Mouse (Mus musculus) spleen, adult 10 weeks (tissue): ENCODE results near the gene Gm4214. TPM values are rescaled to one million over a fixed set of nuclear protein-coding genes. Genes with fewer than 3 reads are reported as not detected.

Source experiments
- polyA plus RNA-seq: library from polyadenylated mRNA; stranded (reverse); fragments of 350-450 nt; fragmentation: Illumina TruSeq; extraction: RNeasy Lipid Tissue Mini Kit (QIAGEN cat#74804); gene quantifications from one replicate; pipeline ENCODE4 v1.2.3, GENCODE M21; 2015; ENCODE audit warnings: low replicate concordance; ENCODE audit not compliant: insufficient read depth

The Gm4214 gene
- not detected for polyA plus RNA-seq

GRCm38 (mm10) chr7:22984573-22984972 lies at the start of gene Gm4214:
TSS of gene Gm4214 (minus strand) at chr7:22984673.

GRCm38 (mm10) chr7:23019823-23020222 lies 35.4 kb upstream of the Gm4214 start, which contains the start of gene Gm4216:
TSS of gene Gm4216 (minus strand) at chr7:23019923.

Other genes with a start within 250 kb of the Gm4214 start
- gene Vmn1r157, start 223.0 kb downstream of the Gm4214 start, polyA plus RNA-seq = not detected
- gene Vmn1r158, start 193.9 kb downstream of the Gm4214 start, polyA plus RNA-seq = not detected
- gene Vmn1r159, start 141.1 kb downstream of the Gm4214 start, polyA plus RNA-seq = not detected
- gene Vmn1r160, start 113.4 kb downstream of the Gm4214 start, polyA plus RNA-seq = not detected
- gene Gm4216, start 35.2 kb upstream of the Gm4214 start, polyA plus RNA-seq = not detected
- not detected for gene Vmn1r163, start 70.9 kb upstream of the Gm4214 start, polyA plus RNA-seq
- not detected for gene Gm8720, start 82.8 kb upstream of the Gm4214 start, polyA plus RNA-seq
- gene Gm10662, start 159.8 kb upstream of the Gm4214 start, polyA plus RNA-seq = not detected
- gene Vmn1r165, start 232.7 kb upstream of the Gm4214 start, polyA plus RNA-seq = not detected